Mouse (Mus musculus) right cerebral cortex, postnatal 14 days (tissue): ENCODE measurements around the gene Arhgap15.

ENCODE experiments used
- DNase-seq: peaks from one replicate; pipeline ENCODE4 v3.0.0; 2022

The Arhgap15 gene

DNA sequence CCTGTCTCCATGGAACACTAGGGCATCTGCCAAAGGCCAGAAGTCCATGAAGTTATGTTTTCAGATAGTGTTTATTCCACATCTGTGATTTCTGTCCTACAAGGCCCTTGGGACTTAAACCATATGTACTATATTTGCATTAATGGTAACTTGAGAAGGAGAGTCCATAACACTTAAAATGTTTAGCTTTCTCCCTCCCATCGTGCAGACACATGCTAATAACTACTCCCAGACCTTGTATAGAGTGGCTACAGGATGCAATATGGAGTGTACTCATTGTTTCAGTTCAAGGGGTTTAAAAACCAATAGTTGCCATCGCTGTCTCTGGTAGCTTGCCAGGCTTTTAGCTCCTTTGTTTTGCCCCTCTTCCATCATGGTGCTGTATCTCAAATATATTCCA, 295.5 kb downstream of the Arhgap15 start:
- DNase-seq = no peak

DNA sequence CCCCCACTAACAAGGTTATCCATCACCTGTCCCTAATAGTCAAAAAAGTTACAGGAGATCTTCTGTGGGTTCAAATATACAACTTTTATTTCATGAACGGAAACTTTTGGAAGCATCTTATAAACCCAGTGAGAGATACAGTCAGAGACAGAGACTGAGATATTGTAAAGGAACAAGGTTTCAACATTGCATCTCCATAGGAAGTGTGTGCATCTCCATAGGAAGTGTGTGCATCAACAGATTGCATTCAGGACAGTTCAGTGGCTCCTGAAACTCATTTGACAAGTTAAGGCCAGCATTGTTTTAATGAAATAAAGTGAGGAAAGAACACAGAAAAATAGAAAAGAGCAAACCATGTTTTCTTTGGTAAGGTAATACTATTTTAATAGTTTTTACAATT, 296.0 kb downstream of the Arhgap15 start:
- DNase-seq = no peak

DNA sequence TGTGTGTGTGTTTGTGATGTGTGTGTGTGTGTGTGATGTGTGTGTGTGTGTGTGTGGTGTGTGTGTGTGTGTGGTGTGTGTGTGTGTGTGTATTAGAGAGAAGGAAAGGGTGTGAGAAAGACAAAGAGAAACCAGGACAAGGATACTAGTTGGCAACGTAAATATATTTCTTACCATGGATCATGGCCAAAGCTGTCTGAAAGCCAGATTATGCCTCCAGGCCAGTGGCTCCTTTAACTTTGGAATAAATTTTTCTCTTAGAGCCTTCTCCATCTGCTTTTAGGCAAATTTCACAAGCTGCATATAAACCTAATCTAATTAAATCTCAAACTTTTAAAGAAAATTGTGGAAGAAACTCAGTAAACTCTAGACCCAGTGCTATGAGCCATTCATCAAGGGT, 296.6 kb downstream of the Arhgap15 start:
- no peak for DNase-seq

DNA sequence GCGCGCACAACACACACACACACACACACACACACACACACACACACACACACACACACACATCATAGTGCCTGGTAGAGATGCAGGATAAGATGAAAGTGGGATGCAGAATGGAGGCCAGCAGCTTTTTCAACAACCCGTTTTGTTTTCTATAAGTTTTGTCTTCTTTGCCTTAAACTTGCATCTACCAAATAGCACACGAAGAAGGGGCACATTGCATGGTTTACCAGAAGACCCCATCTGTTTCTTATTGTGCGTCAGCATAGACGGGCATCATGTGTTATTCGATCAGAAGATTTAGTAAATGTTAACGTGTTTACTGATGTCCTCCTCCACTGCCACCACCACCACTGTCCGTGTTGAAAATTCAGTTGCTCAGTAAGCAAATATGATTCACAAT, 311.7 kb downstream of the Arhgap15 start:
- DNase-seq = no peak

DNA sequence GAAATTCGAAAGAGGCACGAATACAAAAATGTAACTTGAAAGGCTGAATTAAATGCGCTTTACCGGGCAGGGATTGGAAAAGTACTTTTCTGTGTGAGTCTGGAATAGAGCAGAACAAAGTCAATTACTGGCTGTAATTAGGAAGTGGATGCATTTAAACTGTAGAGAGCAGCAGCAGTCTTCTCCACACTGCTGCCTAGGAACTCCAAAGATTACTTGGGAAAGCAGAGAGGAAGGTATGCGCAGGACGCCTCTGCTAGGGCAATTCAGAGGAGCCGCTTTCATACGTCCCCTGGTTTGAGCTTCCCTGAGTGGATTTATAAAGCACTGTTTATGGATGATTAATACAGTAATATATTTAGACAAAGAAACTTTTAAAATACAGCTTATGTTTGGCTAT, 312.1 kb downstream of the Arhgap15 start:
- no peak for DNase-seq

DNA sequence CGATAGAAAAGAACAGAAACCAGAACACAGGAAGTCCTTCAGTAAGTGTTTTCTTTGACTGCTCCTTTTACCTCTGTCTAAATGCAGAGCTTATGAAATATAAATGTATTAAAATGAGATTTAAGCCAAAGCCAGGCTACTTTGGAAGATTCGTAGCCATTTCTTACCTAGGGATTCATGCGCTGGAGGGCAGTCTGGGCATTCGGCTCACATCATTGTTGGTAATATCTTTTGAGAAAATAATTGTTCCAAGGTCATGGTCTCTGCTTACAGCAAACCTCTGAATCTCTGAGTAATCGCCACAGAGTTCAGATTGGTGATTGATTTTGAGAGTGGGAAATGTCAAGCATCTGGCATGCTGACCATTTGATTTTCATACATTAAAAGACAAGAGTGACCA, 316.4 kb downstream of the Arhgap15 start:
- DNase-seq = no peak

DNA sequence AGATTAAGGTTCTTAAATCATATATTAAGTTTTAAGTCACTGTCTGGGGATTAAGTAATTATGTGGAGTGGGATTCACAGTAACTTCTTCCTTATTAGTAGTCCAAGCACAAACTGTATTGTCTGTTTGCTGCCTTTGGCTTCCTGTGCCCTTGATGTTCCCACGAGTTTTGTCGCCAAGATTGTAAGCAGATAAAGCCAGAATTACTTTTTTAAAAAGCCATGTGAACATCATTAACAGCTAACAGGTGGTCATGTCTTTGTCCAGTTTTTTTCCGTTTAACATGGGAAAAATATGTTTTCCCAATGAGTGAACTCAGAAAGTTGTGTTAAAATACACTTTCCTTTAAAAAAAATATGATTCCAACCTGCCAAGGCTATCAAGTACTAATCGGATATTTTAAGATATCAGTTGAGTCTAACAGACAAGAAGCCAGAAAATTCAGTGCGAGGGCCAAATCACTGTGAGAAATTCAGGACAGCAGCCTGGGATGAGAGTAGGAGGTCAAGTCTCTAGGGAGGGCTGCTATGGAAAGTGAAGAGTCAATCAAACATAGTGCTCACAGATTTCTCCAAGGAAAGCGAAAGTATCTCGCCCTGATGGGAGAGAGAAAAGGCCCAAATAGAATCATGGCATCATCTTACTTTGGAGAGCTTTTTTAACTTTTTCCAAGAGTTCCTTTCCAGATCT, 319.7 kb downstream of the Arhgap15 start:
- no peak for DNase-seq

DNA sequence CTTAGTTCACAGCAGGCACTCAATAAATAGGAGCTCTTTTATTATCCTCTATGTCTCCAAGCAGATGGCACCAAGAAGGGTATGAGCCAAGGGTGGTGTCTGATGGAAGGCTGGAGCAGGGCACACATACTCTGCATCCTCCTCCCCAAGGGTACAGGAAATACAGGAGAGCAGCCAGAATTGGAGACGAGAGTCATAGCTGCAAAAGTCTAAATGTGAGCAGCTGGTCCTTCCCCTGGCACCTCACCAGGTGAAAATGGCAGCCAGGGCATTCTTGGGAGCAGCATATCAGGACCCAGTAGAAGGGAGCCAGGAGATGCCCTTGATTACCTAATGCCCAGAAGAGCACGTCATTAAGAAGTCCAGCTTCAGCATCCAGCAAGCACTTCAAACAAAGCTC, 320.3 kb downstream of the Arhgap15 start:
- no peak for DNase-seq

DNA sequence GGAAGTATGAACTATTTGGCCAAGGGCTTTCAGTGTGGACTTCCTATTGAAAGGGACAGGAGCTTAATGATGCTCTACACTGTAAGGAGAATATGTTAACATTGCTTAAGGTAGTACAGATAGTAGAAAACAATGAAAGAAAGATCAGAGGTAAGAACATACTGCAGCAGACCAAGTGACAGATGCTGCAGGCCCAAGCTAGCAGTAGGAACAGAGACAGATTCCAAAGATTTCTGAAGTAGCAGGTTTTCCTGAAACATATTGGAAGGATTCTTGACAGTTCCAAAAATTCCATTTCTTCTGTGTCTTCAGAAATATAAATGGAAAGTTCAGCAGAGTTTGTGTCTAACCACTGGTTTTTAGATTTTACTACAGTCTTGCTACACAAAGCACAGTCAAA, 327.9 kb downstream of the Arhgap15 start:
- DNase-seq = no peak

DNA sequence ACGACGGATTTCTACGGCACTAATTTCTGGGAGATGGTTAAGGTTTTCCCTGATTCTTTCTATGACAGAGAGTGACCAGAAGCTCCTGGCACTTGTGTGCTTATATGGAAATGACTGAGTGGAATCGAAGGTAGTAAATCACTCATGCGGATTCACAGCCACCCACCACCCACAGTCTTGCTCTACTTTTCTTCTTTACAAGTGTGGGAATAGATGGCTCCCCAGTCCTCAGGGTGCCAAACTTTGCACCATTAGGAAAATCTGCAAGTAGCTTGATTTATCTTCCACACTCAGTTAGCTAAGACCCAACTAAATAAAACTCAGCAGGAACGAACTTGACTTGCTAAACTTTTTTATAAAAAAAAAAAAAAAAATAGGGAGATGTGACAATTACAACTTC, 331.9 kb downstream of the Arhgap15 start:
- DNase-seq = no peak

DNA sequence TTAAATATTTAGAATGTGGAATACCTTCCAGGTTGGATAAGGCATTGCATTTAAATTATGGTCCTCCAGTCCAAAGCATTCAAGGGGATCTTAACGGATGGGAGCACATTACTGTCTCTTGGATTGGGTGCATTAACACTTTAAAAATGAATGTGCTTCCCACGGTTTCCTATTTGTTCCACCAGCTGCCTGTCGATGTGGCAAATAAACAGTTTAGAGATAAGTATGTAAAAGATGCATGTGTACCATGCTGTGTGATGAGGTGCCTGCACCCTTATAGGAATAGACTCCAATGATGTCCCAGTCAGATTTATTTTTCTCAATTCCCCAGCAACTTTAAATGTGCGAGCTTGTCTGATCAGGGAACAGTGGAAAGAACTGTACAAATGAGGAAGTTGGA, 332.6 kb downstream of the Arhgap15 start:
- no peak for DNase-seq

DNA sequence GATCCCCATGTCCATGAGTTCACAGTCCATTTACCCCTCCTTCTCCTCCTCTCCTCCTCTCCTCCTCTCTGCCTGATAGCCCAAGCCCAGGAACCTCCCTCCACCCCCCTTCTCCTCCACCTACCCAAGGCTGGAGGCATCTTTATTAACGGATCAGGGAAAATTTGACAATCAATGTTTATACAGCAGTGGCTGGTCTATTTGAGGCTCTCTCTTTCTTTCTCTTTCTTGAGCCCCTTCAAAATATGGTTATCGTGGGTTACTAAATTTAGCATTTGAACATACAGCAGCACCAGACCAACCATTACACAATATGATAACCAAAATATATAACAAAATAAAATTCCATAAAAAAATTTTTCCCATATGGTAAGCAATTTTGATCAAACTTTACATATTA, 335.8 kb downstream of the Arhgap15 start:
- no peak for DNase-seq

DNA sequence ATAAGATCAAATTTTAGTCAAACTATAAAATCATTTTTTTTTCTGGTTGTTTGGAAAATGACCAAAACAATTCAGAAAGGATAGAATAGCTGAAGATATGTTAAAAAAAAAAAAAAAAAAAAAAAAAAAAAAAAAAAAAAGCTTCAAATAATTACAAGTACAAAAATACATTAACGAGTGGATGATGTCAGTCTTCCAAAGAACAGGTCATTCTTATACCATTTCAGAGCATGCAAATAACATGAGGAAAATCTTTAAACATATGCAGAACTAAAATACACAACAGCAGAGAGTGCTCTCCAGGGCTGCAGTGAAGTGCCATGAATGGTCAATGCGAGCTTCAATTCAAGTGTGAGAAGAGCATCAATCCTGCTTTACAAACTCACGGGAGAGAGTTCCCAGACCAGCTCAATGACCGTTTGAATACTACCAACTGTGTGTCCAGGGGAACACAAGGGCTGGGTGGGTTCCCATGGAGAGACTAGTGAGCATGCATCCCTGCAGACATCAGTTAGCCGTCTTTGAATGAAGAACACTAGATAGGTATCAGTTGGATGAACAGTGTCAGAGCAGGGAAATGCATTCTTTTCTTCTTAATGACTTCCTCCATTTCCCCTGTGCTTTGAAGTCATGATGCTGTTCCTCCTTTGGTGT, 337.9 kb downstream of the Arhgap15 start:
- DNase-seq = no peak

DNA sequence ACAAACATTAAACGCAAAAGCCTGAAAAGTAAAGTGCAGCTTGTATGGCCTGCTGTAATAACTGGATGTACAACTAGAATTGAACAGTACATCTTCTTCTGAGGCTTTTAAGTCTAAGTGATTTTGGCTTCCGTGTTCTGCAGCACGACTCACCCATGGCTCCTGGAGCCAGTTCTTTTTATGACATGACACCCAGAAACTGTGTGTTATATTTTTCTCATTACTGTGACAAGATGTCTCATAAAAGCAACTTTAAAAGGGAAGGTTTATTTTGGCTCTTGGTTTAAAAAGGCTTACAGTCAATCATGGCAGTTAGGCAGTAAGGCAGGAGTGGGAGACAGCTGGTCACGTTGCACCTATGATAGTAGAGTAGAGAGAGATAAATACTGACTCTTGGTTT, 349.9 kb downstream of the Arhgap15 start:
- no peak for DNase-seq

DNA sequence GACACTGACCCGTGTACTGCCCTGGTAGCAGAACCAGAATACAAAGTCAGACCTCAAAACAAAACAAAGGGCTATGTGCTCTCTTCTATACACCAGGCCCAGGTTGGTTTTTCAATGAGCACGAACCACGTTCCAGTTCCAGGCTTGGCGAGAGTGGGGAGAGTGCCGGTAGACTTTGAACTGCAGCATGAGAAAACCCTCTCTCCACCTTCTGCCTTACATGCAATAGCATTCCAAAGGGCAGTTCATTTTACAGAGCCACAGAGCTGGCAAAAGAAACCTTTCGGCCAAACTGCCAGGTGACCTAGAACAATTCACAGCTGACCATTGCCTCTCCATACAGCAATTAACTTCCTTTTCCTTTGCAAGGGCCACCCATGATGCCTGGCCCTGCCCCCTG, 353.7 kb downstream of the Arhgap15 start:
- DNase-seq = no peak

DNA sequence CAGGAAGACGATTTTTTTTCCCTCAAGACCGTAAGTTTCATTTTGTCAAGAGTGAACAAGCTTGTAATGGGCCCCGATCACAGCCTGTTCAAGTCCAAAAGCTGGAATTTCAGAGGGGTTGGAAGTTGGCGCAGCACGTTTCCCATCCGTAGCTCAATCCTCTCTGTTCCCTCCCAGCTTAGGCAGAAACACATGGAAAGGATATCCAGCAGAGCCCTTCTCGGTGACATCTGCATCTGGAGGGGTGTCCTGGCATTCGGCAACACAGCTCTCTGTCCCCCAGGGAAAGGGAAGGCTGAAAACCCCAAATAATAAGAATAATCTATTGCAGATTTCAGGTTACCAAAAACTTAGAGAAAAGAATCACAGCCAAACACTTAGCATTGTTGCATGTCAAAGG, 354.7 kb downstream of the Arhgap15 start:
- DNase-seq = no peak

DNA sequence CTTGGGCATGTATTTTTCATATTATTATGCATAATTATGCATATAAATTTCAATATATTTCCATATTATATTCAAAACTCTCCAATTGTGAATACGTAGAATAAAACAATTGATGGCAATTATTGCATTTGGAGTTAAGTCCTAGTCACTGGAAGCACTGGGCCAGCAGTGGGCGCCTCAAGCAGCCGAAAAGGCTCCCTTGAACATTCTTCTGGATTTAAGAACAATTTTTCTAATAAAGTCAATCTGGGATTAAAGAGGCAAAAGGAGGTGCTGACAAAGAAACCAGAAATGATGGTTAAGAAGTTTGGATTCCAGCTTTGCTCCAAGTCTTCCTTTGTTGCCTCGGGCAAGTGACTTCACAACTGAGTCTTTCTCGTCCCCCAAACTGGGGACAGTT, 355.1 kb downstream of the Arhgap15 start:
- DNase-seq = peak; percentile 20

DNA sequence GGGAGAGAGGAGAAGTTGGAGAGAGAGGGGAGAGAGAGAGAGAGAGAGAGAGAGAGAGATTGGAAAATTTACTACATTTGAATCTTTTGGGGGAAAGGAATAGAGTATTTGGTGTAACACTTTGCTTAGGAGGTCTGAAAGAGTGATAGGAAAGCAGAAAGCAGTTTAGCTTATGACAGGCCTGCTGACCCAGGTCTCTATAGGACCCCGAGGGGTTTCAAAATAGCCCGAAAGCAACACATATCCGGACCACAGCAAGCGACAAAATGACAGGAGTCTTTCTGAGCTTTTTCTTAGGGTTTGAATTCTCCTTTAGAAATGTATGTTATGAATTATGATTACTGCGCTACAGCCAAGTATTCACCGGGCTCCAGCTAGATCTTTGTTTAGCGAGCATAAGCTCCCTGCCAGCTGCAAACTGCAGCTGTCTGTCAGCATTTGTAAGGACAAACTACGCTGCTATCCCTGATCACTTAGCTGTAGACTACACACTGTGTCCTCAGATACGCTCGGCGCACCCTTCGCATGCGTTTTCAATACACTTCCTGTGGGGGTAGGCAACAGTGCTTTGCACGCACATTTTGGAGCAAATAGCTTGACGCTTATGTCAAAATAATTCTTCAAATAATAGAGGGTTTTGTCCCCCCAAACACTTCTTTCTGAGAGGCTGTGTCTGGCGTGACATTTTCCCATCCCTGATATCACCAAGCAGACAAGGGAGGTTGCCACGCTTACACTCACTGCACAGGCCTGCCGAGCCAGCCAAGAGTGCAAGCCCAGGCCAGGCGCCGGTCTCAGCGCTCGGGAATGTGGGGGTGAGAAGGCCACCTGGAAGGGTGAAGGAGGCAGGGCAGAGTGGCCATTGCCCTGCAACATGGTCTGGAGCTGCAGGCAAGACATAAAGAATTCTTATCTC, 355.9 kb downstream of the Arhgap15 start:
- peak; percentile 25 for DNase-seq

DNA sequence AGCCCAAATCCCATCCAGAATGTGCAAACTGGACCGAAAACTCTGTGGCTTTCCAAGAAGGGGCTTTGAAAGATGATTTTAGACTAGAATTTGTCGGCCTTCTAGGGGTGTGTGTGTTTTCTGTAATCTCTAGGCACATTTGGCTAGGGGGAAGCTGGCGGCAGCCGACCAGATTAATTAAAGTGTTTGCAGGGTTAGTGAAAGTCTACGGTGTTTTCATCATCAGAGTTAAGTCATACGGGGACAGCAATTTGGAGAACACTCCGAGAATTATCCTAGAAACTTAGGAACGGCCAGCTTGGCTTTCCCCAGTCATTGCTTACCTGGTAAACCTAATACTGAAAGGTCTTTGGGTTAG, 356.6 kb downstream of the Arhgap15 start:
- no peak for DNase-seq

DNA sequence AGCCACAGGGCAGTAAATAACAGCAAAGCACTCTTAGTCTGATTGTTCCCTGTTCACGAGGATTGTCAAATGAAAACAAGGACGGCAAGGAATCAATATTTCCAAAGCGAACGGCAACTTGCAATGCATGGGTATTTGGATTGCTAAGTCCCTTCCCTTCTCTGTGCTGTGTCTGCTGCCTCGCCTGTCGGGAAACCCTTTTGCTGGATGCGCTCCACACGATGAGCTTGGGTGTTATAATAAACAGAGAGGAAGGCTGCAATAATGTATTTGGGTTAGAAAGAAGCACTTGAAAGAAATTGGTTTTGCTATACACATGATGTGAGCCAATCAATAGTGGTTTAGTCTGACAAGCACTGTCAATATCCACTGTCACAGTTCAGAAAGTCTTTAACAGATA, 357.7 kb downstream of the Arhgap15 start:
- DNase-seq = peak; percentile 9

DNA sequence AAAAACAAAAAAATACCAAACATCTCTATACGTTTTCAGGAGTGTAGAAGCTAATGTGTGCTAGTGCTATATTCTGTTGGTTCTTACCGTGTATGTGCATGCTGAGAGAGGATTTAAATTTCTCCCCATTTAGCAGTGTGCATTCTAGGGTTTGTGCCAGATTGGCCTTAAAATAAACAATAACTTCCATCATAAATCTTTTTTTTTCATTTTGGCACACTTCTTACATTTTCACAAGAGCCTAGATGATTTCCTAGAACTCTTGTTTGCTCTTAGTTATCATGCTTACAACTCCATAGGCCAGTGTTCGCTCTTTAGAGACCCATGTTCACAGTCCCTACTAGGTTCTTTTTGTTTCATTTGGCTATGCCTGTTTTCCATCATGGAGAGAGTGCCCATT, 362.7 kb downstream of the Arhgap15 start:
- DNase-seq = no peak

DNA sequence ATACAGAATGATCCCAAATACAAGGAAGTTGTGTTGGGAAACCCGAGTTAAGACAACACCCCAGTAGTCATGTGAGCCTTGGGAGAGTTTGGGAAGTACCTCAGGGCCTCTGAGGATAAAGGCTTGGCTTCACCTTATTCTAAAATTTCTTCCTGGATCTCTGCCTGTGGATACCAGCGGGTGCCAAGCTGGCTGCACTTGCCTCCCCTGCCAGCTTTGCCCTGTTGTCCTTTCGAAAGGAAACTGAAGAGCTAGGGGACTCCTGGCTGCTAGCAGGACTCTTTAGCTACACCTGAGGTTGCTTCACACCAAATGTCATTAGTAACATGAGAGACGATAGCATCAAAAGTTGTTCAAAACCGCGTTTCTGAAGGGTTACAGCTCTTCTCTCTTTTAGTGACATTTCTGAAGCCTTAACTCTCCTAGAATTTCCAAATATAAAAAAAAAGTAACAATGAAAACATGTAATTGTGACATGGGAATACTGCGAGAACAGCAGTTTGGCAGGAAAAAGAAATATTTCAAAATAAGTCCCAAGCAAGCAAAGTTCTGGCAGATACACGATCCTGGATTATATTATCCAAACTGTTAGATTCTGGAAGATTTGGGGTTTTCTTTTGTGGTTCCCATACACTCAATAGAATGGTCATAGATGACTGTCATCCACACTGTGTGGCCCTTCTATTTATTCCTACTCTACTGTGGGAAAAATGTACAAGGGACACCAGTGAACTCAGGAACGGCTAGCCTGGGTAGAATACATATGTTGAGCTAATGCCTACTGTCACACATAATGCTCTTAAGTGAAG, 364.6 kb downstream of the Arhgap15 start:
- no peak for DNase-seq

DNA sequence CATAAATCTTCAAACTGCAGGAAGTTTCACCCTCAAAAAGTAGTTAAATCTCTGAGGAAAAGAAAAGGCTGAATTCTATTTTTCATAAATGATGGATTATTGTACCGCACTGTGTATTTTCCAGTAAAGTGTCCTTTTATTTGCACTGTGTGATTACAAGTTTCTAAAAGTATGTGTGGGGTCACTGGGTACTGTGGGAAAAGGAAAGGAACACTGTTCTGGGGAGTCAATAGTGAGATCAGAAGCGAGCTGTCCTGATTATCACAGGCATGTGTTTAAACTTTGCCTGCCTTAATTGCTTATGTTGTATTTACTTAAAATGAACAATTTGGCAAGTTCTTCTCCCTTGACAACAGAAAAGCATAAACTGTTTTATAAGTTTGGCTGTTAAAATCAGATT, 365.7 kb downstream of the Arhgap15 start:
- no peak for DNase-seq
